Mouse (Mus musculus) spleen, postnatal 10 days (tissue): ENCODE measurements around the gene Scyl3.

Experiments
- DNase-seq, 2 experiments: peaks; one replicate each; pipeline ENCODE4 v3.0.0; 2021 to 2022; ENCODE audit warnings: low spot score in 2 of 2

Gene Scyl3

DNA sequence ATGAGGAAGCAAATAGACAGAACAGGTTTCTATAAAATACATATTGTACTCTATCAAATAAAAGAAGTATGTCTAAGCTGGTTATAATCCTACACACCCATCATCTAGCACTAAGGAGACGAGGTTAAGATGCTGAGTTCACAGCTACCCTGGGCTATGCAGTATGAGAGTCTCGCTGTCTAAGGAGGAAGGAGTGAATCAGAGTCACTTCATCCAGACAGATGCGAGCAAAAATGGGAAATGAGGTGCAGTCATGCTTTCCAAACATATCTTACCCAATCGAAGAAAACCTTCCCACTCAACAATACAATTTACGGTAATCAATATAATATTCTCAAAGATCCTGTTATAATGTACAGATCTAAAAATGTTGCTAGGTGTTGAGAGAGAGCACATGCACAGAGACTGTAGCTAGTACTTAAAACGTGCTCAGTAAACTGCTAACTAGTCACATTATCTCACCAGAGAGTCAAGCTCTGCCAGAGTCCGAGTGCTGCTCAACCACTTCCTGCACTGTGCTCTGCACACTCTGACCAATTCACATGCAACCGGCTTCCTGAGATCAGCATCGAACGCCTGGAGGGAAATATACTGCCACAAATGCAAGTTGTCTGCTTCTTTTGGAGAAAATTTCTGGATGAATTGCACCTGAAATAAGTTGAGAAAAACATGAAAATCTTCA, 35.2 kb downstream of the Scyl3 start:
- DNase-seq, result no peak

DNA sequence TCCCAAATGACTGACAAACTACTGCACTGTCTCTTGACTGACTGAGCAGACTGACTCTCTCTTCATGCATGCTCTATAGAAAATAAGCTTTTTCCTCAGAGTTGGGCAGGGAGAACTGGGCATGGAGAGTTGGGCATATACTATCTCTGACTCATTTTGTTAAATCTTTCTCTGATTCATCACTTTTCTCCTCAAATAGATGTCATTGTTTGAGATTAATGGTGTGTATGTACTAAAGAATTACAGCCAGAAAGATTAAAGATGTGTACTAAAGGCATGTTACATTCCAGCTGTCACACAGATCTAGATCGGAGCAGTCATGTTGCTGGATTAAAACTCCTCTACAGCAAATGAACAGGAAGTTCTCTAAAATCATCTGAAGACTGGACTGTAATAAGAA, 45.6 kb downstream of the Scyl3 start:
- DNase-seq, result no peak

DNA sequence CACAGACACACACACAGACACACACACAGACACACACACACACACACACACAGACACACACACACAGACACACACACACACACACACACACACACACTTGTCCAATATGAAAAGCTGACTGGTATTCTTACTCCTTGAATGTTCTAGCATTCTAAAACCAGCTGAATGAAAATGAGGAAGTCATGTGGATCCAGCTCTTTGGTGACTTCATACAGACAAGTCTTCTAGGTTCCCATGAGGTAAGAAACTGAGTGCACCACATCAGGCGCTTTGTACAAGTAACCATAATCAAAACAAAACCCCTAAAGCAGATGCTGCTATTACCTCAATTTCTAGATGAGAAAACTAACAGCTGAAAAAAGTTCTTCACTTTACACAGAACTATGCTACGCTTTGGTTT, 46.2 kb downstream of the Scyl3 start:
- DNase-seq, result no peak

DNA sequence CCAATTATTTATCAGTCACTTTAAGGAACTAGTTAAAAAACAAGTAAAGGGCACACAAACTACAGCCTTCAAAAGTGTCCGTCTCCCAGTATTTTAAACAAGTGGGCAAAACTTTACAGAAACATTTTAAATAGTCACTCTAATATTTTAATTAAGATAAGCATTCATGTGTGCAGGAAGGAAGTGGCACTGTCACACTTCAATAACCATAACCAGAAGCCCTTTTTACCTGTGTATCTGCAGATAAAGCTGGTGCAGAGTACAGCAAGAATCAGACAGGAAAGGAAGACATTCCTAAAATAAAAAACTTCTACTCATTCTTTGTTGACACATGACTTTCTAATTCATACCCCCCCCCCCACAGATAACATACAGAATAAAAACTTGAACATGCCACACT, 47.6 kb downstream of the Scyl3 start:
- DNase-seq, result no peak

DNA sequence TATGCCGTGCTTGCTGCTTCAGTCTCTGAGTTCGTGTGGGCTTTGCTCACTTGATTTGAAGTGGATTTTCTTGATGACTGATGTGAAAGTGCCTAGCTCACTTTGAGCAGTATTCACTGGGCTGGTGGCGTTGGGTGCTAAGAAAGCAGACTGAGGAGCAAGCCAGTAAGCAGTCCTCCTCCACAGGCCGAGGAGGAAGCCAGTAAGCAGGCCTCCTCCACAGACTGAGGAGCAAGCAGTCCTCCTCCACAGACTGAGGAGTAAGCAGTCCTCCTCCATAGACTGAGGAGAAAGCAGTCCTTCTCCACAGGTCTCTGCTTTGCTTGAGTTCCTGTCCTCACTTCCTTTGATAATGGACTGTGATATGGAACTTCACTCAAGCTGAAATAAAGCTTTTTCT, 63.5 kb downstream of the Scyl3 start:
- DNase-seq, result no peak

DNA sequence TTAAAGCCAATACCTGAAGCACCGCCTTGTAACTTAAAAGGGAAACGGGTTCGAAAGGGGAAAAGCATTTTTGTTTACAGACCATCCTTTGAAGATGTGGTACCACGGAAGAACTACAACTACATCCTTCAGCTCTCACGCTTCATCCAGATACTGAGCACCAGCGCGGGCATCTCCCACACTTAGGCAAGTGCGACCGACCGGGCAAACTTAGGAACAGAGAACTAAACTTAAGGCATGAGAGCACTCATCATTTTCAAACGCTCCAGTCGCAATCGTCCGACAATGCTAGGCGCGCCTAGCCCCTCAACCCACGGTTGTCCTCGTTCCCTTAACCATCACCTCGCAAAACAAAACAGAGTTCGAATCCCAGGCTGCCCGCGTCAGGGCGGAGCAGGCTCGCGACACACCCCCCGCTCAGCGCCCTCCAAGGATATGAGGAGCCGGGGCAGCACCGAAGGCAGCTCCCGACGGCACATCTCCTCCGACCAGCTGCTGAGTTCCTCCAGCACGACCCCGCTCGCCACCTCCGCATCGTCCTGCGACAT, 65.3 kb downstream of the Scyl3 start:
- no peak for DNase-seq

DNA sequence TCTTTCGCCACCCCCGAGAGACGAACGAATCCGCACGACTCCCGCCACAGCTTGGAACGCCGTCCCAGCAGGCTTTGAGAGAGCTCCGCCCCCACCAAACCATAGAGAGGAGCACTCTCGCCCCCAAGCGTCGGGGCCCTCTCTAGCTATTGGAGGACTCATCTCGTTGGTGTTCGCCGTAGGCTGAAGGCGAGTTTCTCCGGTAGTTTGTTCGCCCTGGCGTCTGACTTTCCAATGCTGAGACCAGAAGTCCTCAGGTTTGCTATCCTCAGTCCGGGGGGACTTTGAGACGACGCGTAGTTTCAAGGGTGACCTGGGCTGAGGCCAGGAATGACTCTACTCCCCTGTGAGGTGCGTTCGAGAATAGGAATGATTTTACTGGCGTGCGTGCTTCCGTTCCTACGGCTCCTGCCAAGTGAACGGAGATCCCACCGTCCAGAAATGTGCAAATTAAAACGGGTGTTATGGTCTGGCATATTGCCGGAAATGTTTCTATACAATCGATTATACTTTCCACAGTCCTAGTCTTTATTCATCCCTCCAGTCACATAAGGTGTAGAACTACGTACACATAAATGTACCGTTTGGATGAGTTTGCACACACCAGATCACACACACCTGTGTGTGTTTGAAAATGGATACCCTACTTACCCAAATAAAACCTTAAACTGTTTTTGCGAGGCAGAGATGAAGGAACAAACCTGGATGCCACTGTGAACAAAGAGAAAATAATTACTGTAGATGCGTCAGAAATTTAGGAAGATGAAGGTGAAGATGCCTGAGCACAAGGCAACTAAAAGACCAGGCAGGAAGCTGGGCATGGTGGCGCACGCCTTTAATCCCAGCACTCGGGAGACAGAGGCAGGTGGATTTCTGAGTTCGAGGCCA, 66.1 kb downstream of the Scyl3 start, which contains the start of the genes BC055324 and Mettl18:
TSS of gene BC055324 (minus strand) at position 76 of the 888 bp plus-strand sequence.
TSS of gene Mettl18 (plus strand) at position 169 of the 888 bp plus-strand sequence.
- peak; percentile 89 to 92 for DNase-seq

DNA sequence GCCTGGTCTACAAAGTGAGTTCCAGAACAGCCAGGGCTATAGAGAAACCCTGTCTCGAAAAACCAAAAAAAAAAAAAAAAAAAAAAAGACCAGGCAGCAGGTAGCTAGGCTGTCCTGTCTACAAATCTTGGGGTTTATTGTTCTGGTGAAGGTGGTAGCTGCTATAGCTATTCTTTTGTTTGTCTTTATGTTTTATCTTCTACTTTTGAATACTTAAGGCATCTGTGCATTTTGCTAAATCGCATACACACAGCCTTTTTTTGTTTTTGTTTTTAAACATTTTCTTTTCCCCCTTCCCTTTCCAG, 66.7 kb downstream of the Scyl3 start:
- DNase-seq, result no peak

DNA sequence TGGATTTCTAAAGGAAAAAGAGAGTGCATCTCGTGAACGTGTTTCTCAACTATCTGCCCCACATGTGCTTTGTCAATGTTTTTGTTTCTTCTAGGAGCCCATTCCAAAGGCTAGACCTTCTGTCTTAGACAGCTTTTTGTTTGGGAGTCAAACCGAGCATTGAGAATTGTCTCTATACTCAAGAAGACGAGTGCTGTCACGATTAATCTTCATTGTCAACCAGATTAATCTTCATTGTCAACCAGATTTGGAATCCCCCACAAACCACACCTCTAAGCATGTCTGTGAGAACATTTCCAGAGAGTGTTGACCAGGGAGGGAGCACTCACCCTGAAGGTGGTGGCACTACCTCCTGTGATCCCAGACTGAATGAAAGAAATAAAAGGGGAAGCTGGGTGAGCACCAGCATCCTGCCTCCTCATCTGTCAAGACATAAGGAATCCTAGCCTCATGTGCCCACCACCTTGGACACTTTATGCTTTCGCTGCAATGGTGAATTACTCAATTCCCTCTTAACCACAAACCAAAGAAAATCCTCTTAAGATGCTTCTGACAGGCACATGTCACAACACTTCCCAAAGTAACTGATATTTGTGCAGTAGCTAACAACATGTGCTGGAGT, 73.0 kb downstream of the Scyl3 start:
- no peak for DNase-seq

DNA sequence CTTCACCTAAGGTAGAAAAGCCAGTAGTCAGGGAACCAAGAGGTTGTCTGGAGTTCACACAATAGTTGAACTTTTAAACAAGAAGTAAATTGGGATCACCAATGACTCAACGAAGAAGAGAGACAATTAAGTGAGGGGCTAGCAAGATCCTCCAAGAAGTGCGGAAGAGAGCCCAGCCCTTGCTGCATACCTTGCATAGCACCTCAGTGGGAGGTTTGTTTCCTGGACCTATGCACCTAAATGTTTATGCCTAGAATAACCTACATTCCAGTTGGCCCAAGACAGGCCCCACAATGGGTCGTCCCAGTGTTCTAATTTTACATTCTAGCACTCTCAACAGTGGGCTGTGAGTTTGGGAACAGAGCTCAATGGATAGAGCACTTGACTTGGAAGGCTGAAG, 75.4 kb downstream of the Scyl3 start:
- DNase-seq, result no peak
